Mouse (Mus musculus) myocyte (in vitro differentiated cells): Measurements from ENCODE around the gene Mbnl2.

Experiments used
- POLR2A ChIP-seq: IDR thresholded peaks from one replicate; pipeline ENCODE4 v1.6.1; 2011; ENCODE audit warnings: low read depth, mild to moderate bottlenecking, control low read depth, moderate library complexity; ENCODE audit not compliant: insufficient read length
- POLR2AphosphoS2 ChIP-seq: IDR thresholded peaks from one replicate; pipeline ENCODE4 v1.6.1; 2011; ENCODE audit warnings: low read depth, control low read depth; ENCODE audit not compliant: insufficient read length
- REST ChIP-seq: IDR thresholded peaks from one replicate; pipeline ENCODE4 v1.6.1; 2011; ENCODE audit warnings: mild to moderate bottlenecking, control low read depth, moderate library complexity; ENCODE audit not compliant: insufficient read depth, insufficient read length
- SRF ChIP-seq: IDR thresholded peaks from one replicate; pipeline ENCODE4 v1.6.1; 2011; ENCODE audit warnings: low read depth; ENCODE audit not compliant: control insufficient read depth, insufficient read length
- TCF12 ChIP-seq: IDR thresholded peaks from one replicate; pipeline ENCODE4 v1.6.1; 2011; ENCODE audit warnings: mild to moderate bottlenecking, control low read depth; ENCODE audit not compliant: poor library complexity, insufficient read depth, severe bottlenecking

DNA sequence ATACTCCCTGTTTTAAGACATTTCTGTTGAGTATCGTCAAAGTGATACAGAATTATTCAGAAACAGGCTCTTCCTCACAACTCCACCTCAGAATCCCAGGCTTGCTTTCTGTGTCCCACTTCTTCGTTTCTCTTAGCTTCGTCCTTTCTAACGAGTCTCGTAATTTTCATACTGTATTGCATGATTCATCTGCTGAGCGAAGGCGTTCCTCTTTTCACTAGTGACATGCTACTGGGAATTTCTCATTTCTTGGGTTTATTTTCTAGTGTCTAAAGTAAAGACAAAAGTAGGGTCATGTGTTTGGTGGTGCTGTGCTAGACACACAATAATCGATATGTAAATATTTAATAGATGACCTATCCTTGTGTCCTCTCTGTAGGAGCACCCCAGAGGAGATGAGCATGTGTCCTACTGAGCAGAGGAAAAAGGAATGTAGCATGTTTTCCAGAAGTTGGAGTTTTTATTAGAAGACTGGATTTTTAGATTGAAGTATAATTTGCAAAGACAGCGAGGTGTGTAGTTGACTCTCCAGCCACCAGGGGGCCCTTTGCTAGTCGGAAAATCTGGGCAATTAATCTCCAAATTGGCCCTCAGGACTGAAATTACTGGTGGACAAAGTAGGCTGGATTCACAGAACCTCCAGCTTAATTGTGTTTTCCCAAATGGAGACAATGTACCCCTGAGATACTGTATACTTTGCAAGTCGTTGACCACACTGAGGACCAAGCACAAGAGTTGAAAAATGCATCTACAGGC is 11.9 kb upstream of the Mbnl2 start:
- TF ChIP-seq POLR2A (no peak), POLR2AphosphoS2 (no peak), TCF12 (no peak), REST (no peak), SRF (no peak)
